Mouse (Mus musculus) heart, adult 2 months (tissue): Measurements from ENCODE around the gene Ankrd27. TPM values are rescaled to one million over a fixed set of nuclear protein-coding genes. Genes with fewer than 3 reads are reported as not detected.

Experiments used
- DNase-seq, 2 experiments: peaks; one replicate each; pipeline ENCODE4 v3.0.0; 2021
- H3K27ac ChIP-seq: fragments of 200-600 bp; 2 replicates; pipeline ENCODE4 v1.8.1; 2022
- H3K27me3 ChIP-seq: fragments of 200-500 bp; 2 replicates; pipeline ENCODE4 v1.6.1; 2012; ENCODE audit warnings: mild to moderate bottlenecking, low read length, inconsistent platforms, mixed read lengths; ENCODE audit not compliant: control insufficient read depth, insufficient read depth
- H3K36me3 ChIP-seq: fragments of 200-500 bp; 2 replicates; pipeline ENCODE4 v1.6.1; 2012; ENCODE audit warnings: low read length, inconsistent platforms; ENCODE audit not compliant: control insufficient read depth, insufficient read depth
- H3K4me1 ChIP-seq: fragments of 200-500 bp; 2 replicates; pipeline ENCODE4 v1.6.1; 2011; ENCODE audit warnings: low read length; ENCODE audit not compliant: control insufficient read depth, insufficient read depth
- H3K4me3 ChIP-seq: fragments of 200-600 bp; 2 replicates; pipeline ENCODE4 v1.8.1; 2022
- H3K79me2 ChIP-seq: fragments of 200-500 bp; replicated peaks from 2 replicates; pipeline ENCODE4 v1.6.1; 2012; ENCODE audit warnings: mild to moderate bottlenecking, inconsistent platforms, low read length, moderate library complexity, mixed read lengths; ENCODE audit not compliant: control insufficient read depth, insufficient read depth
- H3K9ac ChIP-seq: fragments of 200-500 bp; 2 replicates; pipeline ENCODE4 v1.6.1; 2012; ENCODE audit warnings: low read depth, mild to moderate bottlenecking, control low read depth, inconsistent platforms, low read length, mixed read lengths
- CTCF ChIP-seq: fragments of 200-600 bp; IDR thresholded peaks from 2 replicates; pipeline ENCODE4 v1.8.1; 2022; ENCODE audit warnings: antibody characterized with exemption, mild to moderate bottlenecking, moderate library complexity
- EP300 ChIP-seq: fragments of 200-500 bp; IDR thresholded peaks from 2 replicates; pipeline ENCODE4 v1.6.1; 2011; ENCODE audit warnings: low read depth, low read length, control low read depth; ENCODE audit not compliant: insufficient read depth
- POLR2A ChIP-seq: fragments of 200-500 bp; IDR thresholded peaks from 2 replicates; pipeline ENCODE4 v1.6.1; 2011; ENCODE audit warnings: mild to moderate bottlenecking, low read depth, low read length, control low read depth; ENCODE audit not compliant: insufficient read depth
- WGBS: fragments of 180-500 bp; shearing (Covaris S2); methylation state at CpG from one replicate; pipeline ENCODE4 v1.1.7; 2018; 5-methylcytosine and 5-hydroxymethylcytosine counted together
- intact Hi-C: fragments of 180-260 bp; cut with DNase I; formaldehyde crosslinking; loops from one replicate; pipeline ENCODE4 v1.15.1; 2025
- polyA plus RNA-seq: library from polyadenylated mRNA; depleted of rRNA; stranded (reverse); fragments of >200 nt; gene quantifications from 2 replicates; pipeline ENCODE4 v1.2.3, GENCODE M21; 2012; rRNA removed
- total RNA-seq, 2 experiments: library from RNA; stranded (reverse); gene quantifications; 2 replicates each; pipeline ENCODE4 v1.2.3; 2021

Ankrd27 gene
- total and polyA plus RNA-seq, 3 experiments, result 10.6 to 13.7 (median 12.5) TPM

DNA sequence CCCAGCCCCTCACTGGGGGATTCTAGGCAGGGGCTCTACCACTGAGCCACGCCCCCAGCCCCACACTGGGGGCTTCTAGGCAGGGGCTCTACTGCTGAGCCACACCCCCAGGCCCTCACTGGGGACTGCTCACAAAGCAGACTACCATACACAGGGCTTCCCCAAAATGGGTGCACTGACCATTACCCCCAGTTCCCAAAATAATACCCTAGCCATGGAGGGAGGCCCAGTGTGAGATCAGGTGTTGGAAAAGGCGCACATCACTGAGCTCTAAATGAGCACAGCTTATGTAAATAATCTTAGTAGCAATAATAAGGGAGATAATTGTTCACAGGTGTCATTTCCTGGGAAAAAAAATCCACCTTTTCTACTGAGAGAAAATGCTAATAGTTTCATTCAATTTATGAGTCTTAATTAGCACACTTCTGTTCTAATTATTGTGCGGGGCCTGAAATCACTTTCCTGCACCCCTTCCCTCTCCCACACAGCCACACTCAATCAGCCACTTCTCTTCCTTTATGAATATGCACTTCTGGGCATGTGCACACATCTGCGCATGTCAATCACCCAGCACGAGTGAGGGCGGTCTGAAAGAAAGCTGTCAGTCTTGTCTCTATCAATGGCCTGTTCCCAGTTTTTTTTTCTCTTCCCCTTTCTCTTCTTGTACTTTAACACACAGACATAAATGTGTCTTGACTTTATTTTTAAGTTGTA, 97.5 kb downstream of the Ankrd27 start:
- Histone ChIP-seq H3K79me2 (no peaks in the 10 kb centered on the region), H3K4me1 (no peaks in the 10 kb centered on the region), H3K27me3 (no peaks in the 10 kb centered on the region), H3K27ac (no peak overlapping the region), H3K9ac (no peak overlapping the region), H3K36me3 (no peaks in the 10 kb centered on the region), H3K4me3 (no peak overlapping the region)
- WGBS, result 85% methylated on average over 6 of the region's 6 CpGs
- DNase-seq, result no peak
- intact Hi-C loops, result no loop called here
- no peak for TF ChIP-seq CTCF
- no peak for TF ChIP-seq EP300
- no peak for TF ChIP-seq POLR2A

DNA sequence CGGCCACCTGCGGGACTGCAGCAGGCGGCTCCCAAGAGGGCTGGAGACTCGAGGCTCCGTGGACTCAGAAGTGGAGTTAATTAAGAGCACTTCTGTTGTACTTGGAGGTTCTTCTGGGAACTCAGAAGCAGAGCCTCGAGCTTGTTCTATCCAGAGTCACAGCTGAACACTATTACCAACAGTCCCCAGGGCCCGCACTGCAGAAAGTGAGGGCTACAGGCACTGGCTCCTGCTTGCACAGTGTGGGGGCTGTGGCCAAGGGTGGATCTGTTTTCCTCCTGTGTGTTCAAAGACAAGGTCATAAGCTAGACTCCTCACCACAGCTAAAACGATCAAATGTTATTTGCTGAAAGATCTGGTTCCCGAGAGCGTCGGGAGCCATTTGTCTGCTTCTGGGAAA, 100.2 kb downstream of the Ankrd27 start:
- Histone ChIP-seq H3K4me3 (no peak overlapping the region), H3K9ac (no peak overlapping the region), H3K79me2 (no peaks in the 10 kb centered on the region), H3K27ac (no peak overlapping the region), H3K4me1 (no peaks in the 10 kb centered on the region), H3K27me3 (no peaks in the 10 kb centered on the region), H3K36me3 (no peaks in the 10 kb centered on the region)
- intact Hi-C loops, result loop anchor here (2.0 to 5.0 kb wide), 4 partner anchors 46 to 1659 kb away; no protein-coding TSS in a partner anchor
- 52% methylated on average over 11 of the region's 11 CpGs for WGBS
- peak; percentile 5 to 26 for DNase-seq
- no peak for TF ChIP-seq EP300
- no peak for TF ChIP-seq CTCF
- no peak for TF ChIP-seq POLR2A

DNA sequence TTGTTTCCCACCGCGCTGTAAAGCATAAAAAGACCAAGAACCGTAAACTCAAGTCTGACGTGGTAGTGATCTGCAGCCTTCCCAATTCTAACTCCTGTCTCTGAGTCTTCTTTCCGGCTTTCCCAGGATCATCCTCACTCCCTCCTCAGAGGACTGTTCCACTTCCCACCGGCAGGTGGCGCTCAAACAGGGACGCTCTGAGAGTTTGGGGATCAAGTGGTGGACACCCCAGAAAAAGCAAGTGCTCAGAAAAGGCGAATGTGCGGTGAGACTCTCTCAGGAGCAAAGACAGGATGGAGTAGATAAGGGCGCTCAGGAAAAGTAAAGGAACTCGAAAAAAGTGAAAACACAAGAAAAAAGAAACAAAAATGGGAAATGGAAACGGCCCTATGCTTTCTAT, 100.7 kb downstream of the Ankrd27 start:
- 17% methylated on average over 13 of the region's 13 CpGs for WGBS
- H3K36me3 ChIP-seq, result no peaks in the 10 kb centered on the region
- H3K4me3 ChIP-seq, result peak overlapping the region; percentile 38
- H3K27ac ChIP-seq, result no peak overlapping the region
- TF ChIP-seq CTCF, result peak; percentile 87
- TF ChIP-seq EP300, result no peak
- H3K9ac ChIP-seq, result no peak overlapping the region
- intact Hi-C loops, result loop anchor here (2.0 to 5.0 kb wide), 4 partner anchors 46 to 1658 kb away; no protein-coding TSS in a partner anchor
- H3K4me1 ChIP-seq, result no peaks in the 10 kb centered on the region
- DNase-seq, result peak; percentile 55 to 77
- H3K27me3 ChIP-seq, result no peaks in the 10 kb centered on the region
- no peaks in the 10 kb centered on the region for H3K79me2 ChIP-seq

DNA sequence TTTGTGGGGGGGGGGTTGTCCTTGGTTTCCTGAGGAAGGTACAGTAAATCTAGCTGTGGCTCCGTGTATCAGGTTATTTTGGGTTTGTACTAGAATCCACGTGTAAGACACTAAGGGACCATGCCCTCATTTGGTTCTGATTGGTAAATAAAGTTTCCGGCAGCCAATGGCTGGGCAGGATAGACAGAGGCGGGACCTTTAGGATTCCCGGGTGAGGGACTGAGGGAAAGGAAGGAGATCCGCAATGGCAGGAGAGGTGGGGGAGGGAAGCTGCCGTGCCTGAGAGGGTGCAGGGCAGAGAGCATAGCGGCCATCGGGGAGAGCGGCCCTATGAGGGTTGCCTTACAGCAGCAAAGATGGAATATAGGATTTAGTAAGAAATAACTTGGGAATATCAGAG, 101.2 kb downstream of the Ankrd27 start:
- no peak for TF ChIP-seq POLR2A
- no peak for TF ChIP-seq CTCF
- no peak for TF ChIP-seq EP300
- H3K27me3 ChIP-seq, result no peaks in the 10 kb centered on the region
- H3K9ac ChIP-seq, result no peak overlapping the region

DNA sequence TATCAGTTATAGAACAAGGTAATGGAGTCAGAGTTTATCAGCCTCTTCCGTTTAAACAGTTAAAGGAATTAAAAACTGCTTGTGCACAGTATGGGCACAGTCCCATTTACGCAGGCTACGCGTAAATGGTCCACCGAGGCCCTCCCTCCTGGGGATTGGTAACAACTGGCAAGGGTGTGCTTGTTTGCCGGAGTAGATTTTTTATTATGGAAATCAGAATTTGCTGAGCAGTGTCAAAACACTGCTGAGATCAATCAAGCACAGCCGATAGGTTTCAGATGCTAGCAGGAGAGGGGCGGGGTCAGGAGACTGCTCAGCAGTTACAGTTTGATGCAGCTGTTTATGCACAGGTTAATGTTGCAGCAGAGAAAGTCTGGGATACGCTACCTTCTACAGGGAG, 102.2 kb downstream of the Ankrd27 start:
- H3K27me3 ChIP-seq, result no peaks in the 10 kb centered on the region
- no peak overlapping the region for H3K27ac ChIP-seq
- H3K9ac ChIP-seq, result no peak overlapping the region
- H3K4me1 ChIP-seq, result no peaks in the 10 kb centered on the region
- intact Hi-C loops, result loop anchor here (5.0 kb wide), 3 partner anchors 44 to 169 kb away; no protein-coding TSS in a partner anchor
- TF ChIP-seq CTCF (no peak), POLR2A (no peak), EP300 (no peak)
- H3K36me3 ChIP-seq, result no peaks in the 10 kb centered on the region
- DNase-seq, result no peak
- no peaks in the 10 kb centered on the region for H3K79me2 ChIP-seq
- WGBS, result 83% methylated on average over 9 of the region's 9 CpGs
- no peak overlapping the region for H3K4me3 ChIP-seq

More for the DNA sequence above, 101.2 kb downstream of the Ankrd27 start:
- Histone ChIP-seq H3K79me2 (no peaks in the 10 kb centered on the region), H3K4me3 (peak overlapping the region; percentile 38), H3K27ac (no peak overlapping the region), H3K36me3 (no peaks in the 10 kb centered on the region), H3K4me1 (no peaks in the 10 kb centered on the region)
- intact Hi-C loops, result loop anchor here (2.0 to 5.0 kb wide), 4 partner anchors 45 to 1658 kb away; no protein-coding TSS in a partner anchor
- DNase-seq, result peak; percentile 25 to 46
- 19% methylated on average over 10 of the region's 10 CpGs for WGBS

Other genes with a start within 250 kb of the Ankrd27 start
- 1 to 10 TPM; 1.9 to 2.3 TPM for gene Faap24, start 189.4 kb upstream of the Ankrd27 start, total RNA-seq
- 1.2 and 1.4 TPM in 2 replicates for gene Faap24, start 189.4 kb upstream of the Ankrd27 start, polyA plus RNA-seq
- gene Cep89, start 189.2 kb upstream of the Ankrd27 start, total RNA-seq, result 10 to 100 TPM; 12.6 to 13.9 TPM
- 17.4 and 21.3 TPM in 2 replicates for gene Cep89, start 189.2 kb upstream of the Ankrd27 start, polyA plus RNA-seq
- gene Slc7a9, start 137.4 kb upstream of the Ankrd27 start, total RNA-seq, result not detected
- not detected in 2 replicates for gene Slc7a9, start 137.4 kb upstream of the Ankrd27 start, polyA plus RNA-seq
- under 1 TPM in 1 of 2 experiments, not detected in 1; 0.27 TPM for gene Tdrd12, start 48.5 kb upstream of the Ankrd27 start, total RNA-seq
- not detected in 2 replicates for gene Tdrd12, start 48.5 kb upstream of the Ankrd27 start, polyA plus RNA-seq
- gene Nudt19, start 29.9 kb upstream of the Ankrd27 start, total RNA-seq, result 10 to 100 TPM; 63.9 to 73.5 TPM
- gene Nudt19, start 29.9 kb upstream of the Ankrd27 start, polyA plus RNA-seq, result 44.1 and 59.6 TPM in 2 replicates
- under 1 TPM; 0.05 TPM for gene Rgs9bp, start 662 bp upstream of the Ankrd27 start, total RNA-seq
- 0.06 TPM in 1 of 2 replicates, not detected in the other for gene Rgs9bp, start 662 bp upstream of the Ankrd27 start, polyA plus RNA-seq
- 100 to 1,000 TPM; 104 to 118 TPM for gene Pdcd5, start 61.3 kb downstream of the Ankrd27 start, total RNA-seq
- 36.0 and 48.6 TPM in 2 replicates for gene Pdcd5, start 61.3 kb downstream of the Ankrd27 start, polyA plus RNA-seq
- gene Dpy19l3, start 168.2 kb downstream of the Ankrd27 start, total RNA-seq, result 1 to 10 TPM; 2.6 to 4.8 TPM
- gene Dpy19l3, start 168.2 kb downstream of the Ankrd27 start, polyA plus RNA-seq, result 2.2 and 3.4 TPM in 2 replicates
- 10 to 100 TPM in 1 of 2 experiments, 1 to 10 TPM in 1; 9.4 to 11.2 TPM for gene Zfp507, start 216.8 kb downstream of the Ankrd27 start, total RNA-seq
- gene Zfp507, start 216.8 kb downstream of the Ankrd27 start, polyA plus RNA-seq, result 3.7 and 5.7 TPM in 2 replicates